In the genomic region with DNA sequence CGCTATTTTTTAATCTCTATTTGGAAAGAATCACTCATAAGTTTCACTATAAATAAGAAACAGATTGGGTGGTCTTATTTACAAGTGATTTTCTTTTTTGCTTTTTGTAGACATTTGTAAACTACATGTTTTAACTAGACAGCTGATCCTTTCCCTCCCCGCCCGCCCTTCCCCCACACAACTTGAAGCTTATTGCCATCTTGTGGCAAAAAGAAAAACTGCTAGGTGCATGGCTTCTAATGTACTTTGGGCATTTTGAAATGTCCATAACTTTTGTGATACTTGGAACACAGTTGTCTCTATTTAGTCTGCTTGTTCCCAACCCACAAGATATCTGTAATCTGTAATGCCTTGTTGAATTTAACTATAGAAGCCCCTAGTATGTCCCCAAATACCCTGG, we compare ENCODE assay signal across 11 mouse cellular contexts. TPM values are rescaled to one million over a fixed set of nuclear protein-coding genes. Genes with fewer than 3 reads are reported as not detected.
DNase-seq lines count a peak whose midpoint lies in the region; ATAC-seq lines count a peak whose summit lies in the region.
"Had no signal": no experiment of that assay in that cellular context is flagged by ENCODE, and none has a peak within 500 bp of the region (broad histone marks: within the 10 kb centered on the region; RNA-seq: fewer than 3 reads in every experiment).

No protein-coding gene starts in this region.

- H3K4me2 ChIP-seq in midbrain, embryonic 11.5 days: no peak overlapping the region
- H3K4me2 ChIP-seq: heart, embryonic 12.5 days had no signal

- peaks cover 3% of the 10 kb centered on the region; the same call in 1 of the 2 replicates for H3K36me3 ChIP-seq in midbrain, embryonic 11.5 days (ENCODE audit: control insufficient read depth, insufficient read depth, low read length)
- H3K36me3 ChIP-seq in midbrain, embryonic 10.5 days: peaks cover 75% of the 10 kb centered on the region

- no peak overlapping the region for H3K4me3 ChIP-seq in midbrain, embryonic 11.5 days (ENCODE audit: low read depth, low read length)
- no peak overlapping the region for H3K4me3 ChIP-seq in midbrain, embryonic 10.5 days
- H3K4me3 ChIP-seq: heart, embryonic 12.5 days had no signal

- intact Hi-C loops in heart, postnatal 10 days (cut with DNase I): no loop called here

- no peak for ATAC-seq in midbrain, embryonic 11.5 days (ENCODE audit: low FRiP score)
- ATAC-seq in common myeloid progenitor, adult 5-6 weeks (replicated peaks; ENCODE audit: low read depth, poor library complexity, severe bottlenecking): 0 out of 2 replicates have a peak, but pooled peaks have one; percentile 18

- H3K27ac ChIP-seq in midbrain, embryonic 11.5 days (ENCODE audit: low read depth, low read length): no peak overlapping the region
- no peak overlapping the region for H3K27ac ChIP-seq in midbrain, embryonic 10.5 days (replicated peaks)

- no peaks in the 10 kb centered on the region for H3K9me3 ChIP-seq in midbrain, embryonic 11.5 days (ENCODE audit: control insufficient read depth, low read length)
- no peaks in the 10 kb centered on the region for H3K9me3 ChIP-seq in midbrain, embryonic 10.5 days (replicated peaks)
- H3K9me3 ChIP-seq: heart, embryonic 12.5 days had no signal

- H3K9ac ChIP-seq in midbrain, embryonic 11.5 days (ENCODE audit: low read length): no peak overlapping the region
- H3K9ac ChIP-seq: heart, embryonic 12.5 days had no signal

- DNase-seq in heart, postnatal 10 days: peak; percentile 9 to 24
- no peak for DNase-seq in heart, adult 9 months (ENCODE audit: low spot score in 2 of 2)
- peak; percentile 84 for DNase-seq in midbrain, embryonic 11.5 days (ENCODE audit: low spot score, missing footprints)
- DNase-seq in midbrain, embryonic 10.5 days (ENCODE audit: low spot score): no peak
- DNase-seq in retina, postnatal 1 day: peak; percentile 43
- DNase-seq in ovary, postnatal 14 days (ENCODE audit: low spot score): no peak
- DNase-seq in spleen, adult 12 weeks (ENCODE audit: low spot score): no peak
- DNase-seq: kidney, postnatal 10 days; thymus, postnatal 36 days had no signal

- 85% methylated on average over 3 of the region's 3 CpGs for WGBS in midbrain, embryonic 11.5 days
- WGBS in midbrain, embryonic 10.5 days: 79% methylated on average over 3 of the region's 3 CpGs

- no peaks in the 10 kb centered on the region for H3K4me1 ChIP-seq in midbrain, embryonic 11.5 days (ENCODE audit: control insufficient read depth, insufficient read depth, low read length)
- H3K4me1 ChIP-seq in midbrain, embryonic 10.5 days: no peaks in the 10 kb centered on the region
- H3K4me1 ChIP-seq: heart, embryonic 12.5 days had no signal

- H3K27me3 ChIP-seq in midbrain, embryonic 11.5 days (ENCODE audit: control insufficient read depth, insufficient read depth, low read length): no peaks in the 10 kb centered on the region
- no peaks in the 10 kb centered on the region for H3K27me3 ChIP-seq in midbrain, embryonic 10.5 days (ENCODE audit: low read depth, poor library complexity, severe bottlenecking)
- H3K27me3 ChIP-seq: heart, embryonic 12.5 days had no signal

RNA-seq across cellular contexts. Expression of a gene that starts 21.1 kb away (rescaled TPM):
- 1 to 10 TPM; 3.8 to 5.3 TPM for total RNA-seq in heart, postnatal 10 days (2021)
- polyA plus RNA-seq in midbrain, embryonic 11.5 days (2014; fragmentation: Nextera tagmentation; extraction: Ambion mirVana): 11.1 and 11.2 TPM in 2 replicates
- polyA plus RNA-seq in midbrain, embryonic 10.5 days (2016; fragmentation: Nextera tagmentation; extraction: Ambion mirVana): 10.3 and 11.0 TPM in 2 replicates
- 11.9 and 12.8 TPM in 2 replicates for total RNA-seq in common myeloid progenitor, adult 5-6 weeks (2017)

RNA-seq across cellular contexts. Expression of a gene that starts 33.5 kb away (rescaled TPM):
- 10 to 100 TPM; 38.2 to 41.8 TPM for total RNA-seq in heart, postnatal 10 days (2021)
- polyA plus RNA-seq in midbrain, embryonic 11.5 days (2014; fragmentation: Nextera tagmentation; extraction: Ambion mirVana): 6.9 TPM in 2 replicates
- 8.5 and 8.9 TPM in 2 replicates for polyA plus RNA-seq in midbrain, embryonic 10.5 days (2016; fragmentation: Nextera tagmentation; extraction: Ambion mirVana)
- total RNA-seq in common myeloid progenitor, adult 5-6 weeks (2017): 3.9 and 9.3 TPM in 2 replicates

Comparison
In these comparisons a context has a peak if more than half of its experiments do, and no peak if none do; other contexts are left out.
1. DNase-seq: peak in heart, postnatal 10 days (2 of 2), midbrain, embryonic 11.5 days (single experiment) and retina, postnatal 1 day (single experiment); none in heart, adult 9 months (0 of 2), midbrain, embryonic 10.5 days (single experiment), ovary, postnatal 14 days (single experiment) and spleen, adult 12 weeks (single experiment).